Mouse (Mus musculus) left cerebral cortex, adult 2 months (tissue): ENCODE measurements around the gene Ddr2. TPM values are rescaled to one million over a fixed set of nuclear protein-coding genes. Genes with fewer than 3 reads are reported as not detected.
A peak's percentile ranks its signal among the peaks of the same experiment; 100 is the strongest.

Experiments used
- DNase-seq, 2 experiments: peaks; one replicate each; pipeline ENCODE4 v3.0.0; 2021 to 2022; ENCODE audit warnings: low spot score in 2 of 2, mixed read lengths in 1 of 2; ENCODE audit errors: extremely low spot score in 1 of 2
- H3K27ac ChIP-seq: fragments of 200-600 bp; 2 replicates; pipeline ENCODE4 v1.8.1; 2022
- H3K4me3 ChIP-seq: fragments of 200-600 bp; 2 replicates; pipeline ENCODE4 v1.8.1; 2022
- CTCF ChIP-seq: fragments of 200-600 bp; IDR thresholded peaks from 2 replicates; pipeline ENCODE4 v1.8.1; 2022; ENCODE audit warnings: antibody characterized with exemption, mild to moderate bottlenecking, moderate library complexity
- intact Hi-C: fragments of 180-260 bp; cut with DNase I; formaldehyde crosslinking; loops from one replicate; pipeline ENCODE4 v1.15.1; 2025
- total RNA-seq, 2 experiments: library from RNA; stranded (reverse); gene quantifications; 2 replicates each; pipeline ENCODE4 v1.2.3; 2021

Ddr2 gene
- total RNA-seq, 2 experiments from 2014 or later, result 5.7 to 7.2 TPM

GRCm38 (mm10) chr1:169928454-169928971 is 182.0 kb downstream of the Ddr2 start, which contains the start of gene Ccdc190:
Gene Ccdc190, plus strand, starts transcription at chr1:169928648.
- intact Hi-C loops, result no loop called here
- no peak for TF ChIP-seq CTCF
- peak within 1 kb of the TSS; percentile 44; the same call in 1 of the 2 replicates for H3K27ac ChIP-seq
- H3K4me3 ChIP-seq, result peak within 1 kb of the TSS; percentile 13
- DNase-seq, result peak in 1 of 2 experiments; percentile 35

- no peak for TF ChIP-seq CTCF
- Histone ChIP-seq H3K27ac (no peak overlapping the region; the same call in 1 of the 2 replicates), H3K4me3 (no peak overlapping the region)
- DNase-seq, result no peak
- intact Hi-C loops, result no loop called here
These were observed 182.7 kb downstream of the Ddr2 start for GRCm38 (mm10) chr1:169927753-169928369.

GRCm38 (mm10) chr1:169924567-169924966 is 186.0 kb downstream of the Ddr2 start:
- no peak for DNase-seq
- no peak for TF ChIP-seq CTCF
- Histone ChIP-seq H3K4me3 (no peak overlapping the region), H3K27ac (no peak overlapping the region)
- intact Hi-C loops, result loop anchor here (5.0 kb wide), 1 partner anchor 213 kb away; no protein-coding TSS in a partner anchor

Other genes with a start within 250 kb of the Ddr2 start
- 10 to 100 TPM; 15.3 to 21.5 TPM for gene Ccdc190, start 182.1 kb downstream of the Ddr2 start, total RNA-seq
- 10 to 100 TPM; 16.7 to 18.0 TPM for gene Hsd17b7, start 141.5 kb downstream of the Ddr2 start, total RNA-seq
- gene Uap1, start 64.2 kb upstream of the Ddr2 start, total RNA-seq, result 10 to 100 TPM; 55.7 to 60.9 TPM
- gene Uhmk1, start 104.6 kb upstream of the Ddr2 start, total RNA-seq, result 100 to 1,000 TPM; 140 to 141 TPM
- not detected for gene Sh2d1b2, start 122.0 kb upstream of the Ddr2 start, total RNA-seq
- not detected for gene Sh2d1b1, start 166.6 kb upstream of the Ddr2 start, total RNA-seq
- 1 to 10 TPM; 2.5 to 3.6 TPM for gene Gm7694, start 195.6 kb upstream of the Ddr2 start, total RNA-seq
- gene Spata46, start 198.0 kb upstream of the Ddr2 start, total RNA-seq, result not detected